Mouse (Mus musculus): ENCODE data around the gene Eva1a. TPM values are rescaled to one million over a fixed set of nuclear protein-coding genes. Genes with fewer than 3 reads are reported as not detected.

Gene Eva1a
- total RNA-seq, 2 experiments from 2014 or later = not detected

DNA sequence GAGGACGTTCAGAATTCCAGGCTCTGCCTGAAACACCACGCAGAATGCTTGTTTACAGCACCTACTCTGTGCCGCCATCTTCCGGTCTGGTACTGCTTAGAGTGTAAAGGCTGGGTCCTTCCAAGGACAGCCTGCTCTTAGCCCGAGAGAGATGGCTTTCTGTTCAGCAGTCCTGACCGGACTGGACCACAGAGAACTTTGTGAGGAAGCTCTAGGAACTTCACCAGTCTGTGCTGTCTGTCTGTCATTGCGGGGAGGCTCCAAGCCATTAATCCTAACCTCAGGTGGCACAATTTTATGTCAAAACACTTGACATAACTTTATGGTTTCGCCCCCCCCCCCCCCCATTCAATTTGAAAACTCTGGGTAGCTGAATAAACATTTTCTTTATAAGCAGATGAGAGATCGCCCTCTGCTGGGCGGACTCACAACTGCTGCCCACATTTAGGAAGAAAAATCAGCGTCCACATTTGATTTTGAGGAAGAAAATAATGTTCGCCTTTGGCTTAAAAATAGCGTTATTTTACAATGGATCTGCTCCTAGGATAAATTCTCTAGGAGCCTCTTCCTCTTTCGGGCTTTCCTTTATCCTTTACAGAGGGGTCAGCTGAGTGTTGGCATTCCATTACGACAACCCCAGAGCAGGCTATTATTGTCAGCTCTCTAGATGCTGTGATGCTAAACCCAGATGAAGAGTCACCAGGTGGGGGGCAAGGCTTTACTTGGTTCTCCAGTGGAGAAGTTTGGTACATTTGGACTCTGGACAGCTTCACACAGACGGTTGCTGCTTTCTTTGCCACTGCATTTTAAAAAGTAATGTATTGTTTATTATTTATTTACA lies 78.7 kb downstream of the Eva1a start:
- 0 out of 2 replicates have a peak, but pooled peaks have one; percentile 47 for ATAC-seq (replicated peaks; ENCODE audit: poor library complexity)

GRCm38 (mm10) chr6:82125134-82125533 lies 84.3 kb downstream of the Eva1a start:
- no peak for ATAC-seq (replicated peaks; ENCODE audit: poor library complexity)

GRCm38 (mm10) chr6:82127827-82128226 lies 87.0 kb downstream of the Eva1a start:
- no peak for ATAC-seq (replicated peaks; ENCODE audit: poor library complexity)

- ATAC-seq (replicated peaks; ENCODE audit: poor library complexity) = no peak
Observed at GRCm38 (mm10) chr6:82129630-82130217, 88.9 kb downstream of the Eva1a start.

DNA sequence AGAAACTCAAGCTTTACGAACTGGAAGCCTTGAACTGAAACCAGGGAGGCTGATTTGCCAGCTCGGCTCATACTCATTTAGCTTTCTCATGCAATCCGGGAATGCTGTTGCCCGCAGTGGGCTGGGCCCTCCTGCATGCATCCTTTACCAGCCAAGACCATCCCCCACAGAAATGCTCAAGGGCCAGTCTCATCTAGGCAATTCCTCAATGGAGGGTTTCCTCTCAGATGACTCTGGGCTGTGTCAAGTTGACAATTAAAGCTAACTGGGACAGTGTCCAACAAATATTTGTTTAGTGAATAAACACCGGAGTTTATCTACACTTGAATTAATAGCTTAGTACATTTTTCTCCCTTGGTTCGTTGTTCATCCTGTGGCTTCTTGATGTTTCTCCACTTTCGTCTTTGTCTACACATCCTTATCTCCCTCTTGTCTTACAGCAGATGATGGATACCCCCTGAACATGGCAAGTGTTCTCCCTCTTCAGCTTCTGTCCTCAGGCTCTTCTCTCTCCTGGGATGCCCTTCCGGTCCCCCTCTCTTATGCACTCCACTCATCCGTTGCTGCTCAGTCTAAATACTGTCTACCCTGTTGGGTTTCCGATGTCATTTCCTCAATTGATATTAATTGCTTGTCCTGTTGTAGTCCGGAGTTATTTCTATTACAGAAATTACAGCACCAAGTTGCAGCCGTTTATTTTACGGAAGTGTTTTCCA lies 92.2 kb downstream of the Eva1a start:
- no peak for ATAC-seq (replicated peaks; ENCODE audit: poor library complexity)

- no peak for ATAC-seq (replicated peaks; ENCODE audit: poor library complexity)
Observed at GRCm38 (mm10) chr6:82133592-82133978, 92.7 kb downstream of the Eva1a start.

DNA sequence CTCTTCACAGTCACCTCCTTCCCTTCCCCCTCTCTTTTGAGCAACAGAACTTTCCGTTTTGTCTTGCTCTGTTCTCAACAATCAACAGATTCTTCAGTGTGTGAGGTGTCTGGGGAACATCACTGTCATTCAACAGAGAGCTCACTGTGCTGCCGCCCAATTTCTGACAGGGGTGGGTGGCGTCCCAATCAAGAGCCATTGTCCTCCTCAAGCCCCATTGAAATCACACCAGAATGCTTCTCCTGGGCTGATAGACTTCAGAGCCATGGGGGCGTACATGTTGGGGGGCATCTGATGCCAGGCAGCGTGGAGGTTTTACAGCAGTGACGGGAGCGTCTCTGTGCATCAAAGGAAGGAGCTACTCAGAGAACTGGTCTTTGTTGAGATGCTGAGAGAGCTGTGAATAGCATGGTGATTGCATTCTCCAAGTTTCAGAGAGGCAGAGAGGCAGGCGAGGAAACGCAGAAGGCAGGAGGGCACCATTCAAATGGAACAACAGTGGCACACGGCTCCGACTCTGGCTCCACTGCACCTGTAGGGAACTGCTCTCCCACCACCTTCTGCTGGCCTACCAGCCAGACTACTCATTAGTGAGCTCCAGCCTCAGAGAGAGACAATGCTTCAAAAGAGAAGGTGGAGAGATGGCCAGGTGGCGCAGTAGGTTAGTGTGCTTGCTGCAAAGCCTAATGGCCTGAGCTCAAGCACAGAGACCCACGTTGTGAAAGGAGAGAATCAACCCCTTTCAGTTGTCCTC lies 95.3 kb downstream of the Eva1a start:
- ATAC-seq (replicated peaks; ENCODE audit: poor library complexity) = no peak

Other genes with a start within 250 kb of the Eva1a start
- 12.9 and 23.4 TPM in 2 replicates for gene Gcfc2, start 117.4 kb upstream of the Eva1a start, total RNA-seq (2015)
- 16.7 and 33.4 TPM in 2 replicates for gene Gcfc2, start 117.4 kb upstream of the Eva1a start, total RNA-seq (2017)
- 27.5 and 33.6 TPM in 2 replicates for gene Mrpl19, start 75.1 kb upstream of the Eva1a start, total RNA-seq (2015)
- gene Mrpl19, start 75.1 kb upstream of the Eva1a start, total RNA-seq (2017) = 39.2 and 44.7 TPM in 2 replicates